Mouse (Mus musculus) liver, adult 2 months (tissue): ENCODE measurements around the gene Mpst. TPM values are rescaled to one million over a fixed set of nuclear protein-coding genes. Genes with fewer than 3 reads are reported as not detected.

ENCODE experiments used
- DNase-seq: peaks from one replicate; pipeline ENCODE4 v3.0.0-alpha.2; 2011; ENCODE audit warnings: low read depth, low spot score; ENCODE audit errors: extremely low read depth
- H3K27ac ChIP-seq: fragments of 200-500 bp; replicated peaks from 2 replicates; pipeline ENCODE4 v1.5.1; 2012; ENCODE audit warnings: low read depth, mild to moderate bottlenecking, control low read depth, inconsistent platforms, low read length; ENCODE audit not compliant: insufficient read depth
- H3K27me3 ChIP-seq: fragments of 200-500 bp; 2 replicates; pipeline ENCODE4 v1.6.1; 2012; ENCODE audit warnings: mild to moderate bottlenecking, moderate library complexity, low read length, inconsistent platforms; ENCODE audit not compliant: control insufficient read depth, insufficient read depth
- H3K36me3 ChIP-seq: fragments of 200-500 bp; 2 replicates; pipeline ENCODE4 v1.6.1; 2012; ENCODE audit warnings: low read length, inconsistent platforms; ENCODE audit not compliant: control insufficient read depth, insufficient read depth
- H3K4me1 ChIP-seq: fragments of 200-500 bp; 2 replicates; pipeline ENCODE4 v1.6.1; 2011; ENCODE audit warnings: low read length; ENCODE audit not compliant: control insufficient read depth, insufficient read depth
- H3K4me3 ChIP-seq: fragments of 200-500 bp; 2 replicates; pipeline ENCODE4 v1.5.1; 2011; ENCODE audit warnings: low read depth, mild to moderate bottlenecking, control low read depth, low read length, moderate library complexity; ENCODE audit not compliant: insufficient read depth
- H3K79me2 ChIP-seq: fragments of 200-500 bp; 2 replicates; pipeline ENCODE4 v1.6.1; 2012; ENCODE audit warnings: inconsistent platforms, mild to moderate bottlenecking, low read length, moderate library complexity; ENCODE audit not compliant: control insufficient read depth, insufficient read depth
- H3K9ac ChIP-seq: fragments of 200-500 bp; 2 replicates; pipeline ENCODE4 v1.6.1; 2012; ENCODE audit warnings: low read depth, mild to moderate bottlenecking, control low read depth, inconsistent platforms, low read length
- CTCF ChIP-seq: fragments of 200-500 bp; IDR thresholded peaks from 2 replicates; pipeline ENCODE4 v1.5.1; 2011; ENCODE audit warnings: low read depth, low read length, control low read depth
- POLR2A ChIP-seq: fragments of 200-500 bp; IDR thresholded peaks from 2 replicates; pipeline ENCODE4 v1.6.1; 2011; ENCODE audit warnings: low read length, control low read depth; ENCODE audit not compliant: insufficient read depth; ENCODE audit errors: extremely low read depth
- WGBS: fragments of 180-500 bp; shearing (Covaris S2); methylation state at CpG from one replicate; pipeline ENCODE4 v1.1.7; 2018; 5-methylcytosine and 5-hydroxymethylcytosine counted together
- polyA plus RNA-seq: library from polyadenylated mRNA; depleted of rRNA; stranded (reverse); fragments of >200 nt; gene quantifications from 2 replicates; pipeline ENCODE4 v1.2.3, GENCODE M21; 2012
- total RNA-seq: library from RNA; depleted of rRNA; stranded (reverse); fragments of >200 nt; gene quantifications from 2 replicates; pipeline ENCODE4 v1.2.3, GENCODE M21; 2014

Gene Mpst
- total and polyA plus RNA-seq, 2 experiments = 106 to 377 TPM

DNA sequence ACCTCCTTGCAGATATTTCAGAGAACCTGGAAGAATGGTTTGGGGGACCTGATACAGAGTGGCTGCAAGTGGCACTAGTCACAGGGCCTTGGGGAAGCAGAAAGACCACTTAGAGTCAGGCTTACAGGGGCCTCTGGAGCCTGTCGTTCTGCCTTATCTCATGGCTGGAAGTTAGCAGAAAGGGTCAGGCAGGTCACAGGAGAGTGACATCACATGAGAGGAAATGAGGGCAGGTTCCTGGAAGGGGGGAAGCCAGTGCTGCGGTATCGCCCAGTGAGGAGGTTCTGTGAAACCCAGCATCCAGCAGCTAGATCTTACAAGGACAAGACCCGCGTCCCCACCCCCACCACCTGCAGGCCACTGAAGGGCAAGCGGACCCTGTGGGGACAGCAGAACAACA, 42.9 kb downstream of the Mpst start:
- DNase-seq = no peak
- Histone ChIP-seq H3K27ac (peak overlapping the region; percentile 62), H3K4me1 (peaks cover 26% of the 10 kb centered on the region), H3K79me2 (no peaks in the 10 kb centered on the region), H3K9ac (peak overlapping the region; percentile 41), H3K36me3 (peaks cover 5% of the 10 kb centered on the region; the same call in 1 of the 2 replicates), H3K4me3 (no peak overlapping the region), H3K27me3 (no peaks in the 10 kb centered on the region)
- TF ChIP-seq POLR2A (no peak), CTCF (no peak)
- 32% methylated on average over 6 of the region's 6 CpGs for WGBS

- peaks cover 26% of the 10 kb centered on the region for H3K4me1 ChIP-seq
- peak overlapping the region; percentile 36; the same call in 1 of the 2 replicates for H3K9ac ChIP-seq
- peak; percentile 49 for DNase-seq
- H3K79me2 ChIP-seq = no peaks in the 10 kb centered on the region
- peak overlapping the region; percentile 62 for H3K27ac ChIP-seq
- WGBS = 18% methylated on average over 7 of the region's 7 CpGs
- H3K4me3 ChIP-seq = no peak overlapping the region
- TF ChIP-seq CTCF = no peak
- TF ChIP-seq POLR2A = no peak
- H3K36me3 ChIP-seq = peaks cover 13% of the 10 kb centered on the region; the same call in 1 of the 2 replicates
- no peaks in the 10 kb centered on the region for H3K27me3 ChIP-seq
Observed at GRCm38 (mm10) chr15:78449694-78450418, 43.6 kb downstream of the Mpst start.

DNA sequence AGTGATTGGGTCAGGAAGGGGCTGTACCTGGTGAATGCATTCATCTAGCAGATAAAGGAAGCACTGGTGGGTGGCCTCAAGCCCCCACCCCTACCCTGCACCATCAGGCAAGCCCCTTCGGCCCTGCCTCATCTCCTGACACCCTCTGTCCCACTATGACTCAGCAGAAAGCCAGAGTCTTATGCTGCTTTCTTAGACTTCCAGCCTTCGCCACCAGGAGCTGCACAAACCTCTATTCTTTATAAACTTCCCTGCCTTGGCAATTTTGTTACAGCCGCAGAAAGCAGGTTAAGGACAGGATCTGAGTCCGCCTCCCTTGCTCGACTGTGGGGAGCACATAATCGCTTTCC, 44.2 kb downstream of the Mpst start:
- Histone ChIP-seq H3K4me3 (no peak overlapping the region), H3K27ac (peak overlapping the region; percentile 53), H3K79me2 (no peaks in the 10 kb centered on the region), H3K27me3 (no peaks in the 10 kb centered on the region), H3K36me3 (peaks cover 13% of the 10 kb centered on the region; the same call in 1 of the 2 replicates), H3K4me1 (peaks cover 31% of the 10 kb centered on the region), H3K9ac (peak overlapping the region; percentile 36; the same call in 1 of the 2 replicates)
- DNase-seq = no peak
- WGBS = 84% methylated on average over 6 of the region's 6 CpGs
- no peak for TF ChIP-seq POLR2A
- no peak for TF ChIP-seq CTCF

DNA sequence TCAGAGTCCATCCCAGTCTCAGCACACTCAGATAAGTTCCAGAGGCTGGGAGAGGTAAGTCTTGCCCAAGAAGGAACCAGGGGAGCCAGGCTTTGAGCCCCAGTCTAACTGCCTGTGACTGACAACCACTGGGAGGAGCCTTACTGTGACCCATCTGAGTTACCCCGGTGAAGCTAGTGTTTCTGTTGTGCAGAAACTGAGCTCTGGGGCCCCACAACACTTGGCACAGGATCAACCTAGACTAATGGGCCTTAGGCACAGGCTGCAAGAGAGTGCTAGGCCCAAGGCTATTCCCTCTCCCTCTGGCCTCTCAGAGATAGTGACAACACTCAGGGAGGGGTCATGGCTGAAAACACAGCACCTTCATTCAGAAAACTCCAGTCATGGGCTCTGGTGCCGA, 45.0 kb downstream of the Mpst start:
- no peak overlapping the region for H3K9ac ChIP-seq
- TF ChIP-seq CTCF (no peak), POLR2A (no peak)

GRCm38 (mm10) chr15:78452929-78453328, 46.7 kb downstream of the Mpst start:
- peaks cover 11% of the 10 kb centered on the region; the same call in 1 of the 2 replicates for H3K36me3 ChIP-seq
- TF ChIP-seq POLR2A (no peak), CTCF (no peak)
- DNase-seq = no peak
- no peaks in the 10 kb centered on the region for H3K27me3 ChIP-seq
- no peaks in the 10 kb centered on the region for H3K79me2 ChIP-seq
- H3K4me1 ChIP-seq = peaks cover 45% of the 10 kb centered on the region
- no peak overlapping the region for H3K27ac ChIP-seq
- H3K4me3 ChIP-seq = no peak overlapping the region
- no peak overlapping the region for H3K9ac ChIP-seq
- 84% methylated on average over 3 of the region's 3 CpGs for WGBS

More for the DNA sequence above, 45.0 kb downstream of the Mpst start:
- H3K27ac ChIP-seq = no peak overlapping the region
- H3K27me3 ChIP-seq = no peaks in the 10 kb centered on the region
- 70% methylated on average over 2 of the region's 2 CpGs for WGBS
- no peak for DNase-seq
- H3K79me2 ChIP-seq = no peaks in the 10 kb centered on the region
- H3K4me1 ChIP-seq = peaks cover 35% of the 10 kb centered on the region
- no peak overlapping the region for H3K4me3 ChIP-seq
- peaks cover 11% of the 10 kb centered on the region; the same call in 1 of the 2 replicates for H3K36me3 ChIP-seq

DNA sequence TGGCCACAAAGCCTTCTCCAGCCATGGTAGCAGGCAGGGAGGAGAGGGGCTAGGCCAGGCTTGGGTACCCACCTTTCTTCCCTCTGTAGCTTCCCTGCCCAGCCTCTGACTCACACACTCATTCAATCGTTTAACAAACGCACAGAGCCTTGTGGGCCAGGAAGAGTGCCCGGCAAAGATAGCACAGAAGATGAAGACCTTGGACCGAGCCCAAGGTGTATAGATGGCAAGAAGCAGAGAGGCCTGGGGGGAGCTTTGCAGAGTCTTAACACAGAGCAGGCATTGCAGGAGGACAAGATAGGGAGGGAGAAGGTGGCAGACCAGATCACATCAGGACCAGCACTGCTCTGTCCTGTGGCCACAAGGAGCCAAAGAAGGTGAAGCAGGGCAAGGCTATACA, 49.0 kb downstream of the Mpst start:
- 41% methylated on average over 4 of the region's 4 CpGs for WGBS
- no peak for TF ChIP-seq POLR2A
- TF ChIP-seq CTCF = no peak
- H3K27ac ChIP-seq = peak overlapping the region; percentile 47

More for the DNA sequence above, 49.0 kb downstream of the Mpst start:
- Histone ChIP-seq H3K79me2 (no peaks in the 10 kb centered on the region), H3K4me3 (no peak overlapping the region), H3K36me3 (peaks cover 19% of the 10 kb centered on the region; the same call in 1 of the 2 replicates), H3K9ac (no peak overlapping the region), H3K27me3 (no peaks in the 10 kb centered on the region), H3K4me1 (peaks cover 35% of the 10 kb centered on the region)
- DNase-seq = no peak
